ENCODE assay signal across 11 mouse cellular contexts in genomic region chr11:21061431-21061830, GRCm38 (mm10). TPM values are rescaled to one million over a fixed set of nuclear protein-coding genes. Genes with fewer than 3 reads are reported as not detected.
A peak's percentile ranks its signal among the peaks of the same experiment; 100 is the strongest.
DNase-seq lines count a peak whose midpoint lies in the region; ATAC-seq and TF ChIP-seq lines count a peak whose summit lies in the region.
"Had no signal": no experiment of that assay in that cellular context is flagged by ENCODE, and none has a peak within 500 bp of the region (broad histone marks: within the 10 kb centered on the region; RNA-seq: fewer than 3 reads in every experiment).

No protein-coding gene starts in this region.

- H3K4me1 ChIP-seq in liver, postnatal 0 days (ENCODE audit: insufficient read depth): no peaks in the 10 kb centered on the region
- H3K4me1 ChIP-seq: limb, embryonic 10.5 days had no signal

- ATAC-seq in liver, postnatal 0 days: no peak

- H3K4me2 ChIP-seq in liver, postnatal 0 days (ENCODE audit: low read depth, low read length): no peak overlapping the region
- H3K4me2 ChIP-seq: lung, embryonic 15.5 days had no signal

- H3K4me3 ChIP-seq in gastrocnemius, adult 2 months: no peak overlapping the region
- H3K4me3 ChIP-seq in liver, postnatal 0 days (ENCODE audit: low read depth, low read length): no peak overlapping the region
- H3K4me3 ChIP-seq: limb, embryonic 10.5 days; lung, embryonic 15.5 days had no signal

- intact Hi-C loops in gastrocnemius, adult 2 months (cut with DNase I): no loop called here
- intact Hi-C loops in left cerebral cortex, postnatal 36 days (cut with DNase I): no loop called here

- H3K27ac ChIP-seq in gastrocnemius, adult 2 months: peak overlapping the region; percentile 66
- no peak overlapping the region for H3K27ac ChIP-seq in liver, postnatal 0 days (ENCODE audit: low read depth)
- H3K27ac ChIP-seq: limb, embryonic 10.5 days; lung, embryonic 15.5 days had no signal

- no peak for TF ChIP-seq CTCF in gastrocnemius, adult 2 months (IDR thresholded peaks at IDR 0.05)
- TF ChIP-seq CTCF in liver, postnatal 0 days (IDR thresholded peaks at IDR 0.05; ENCODE audit: low read depth): no peak

- H3K36me3 ChIP-seq in liver, postnatal 0 days (replicated peaks; ENCODE audit: insufficient read depth, low read length): no peaks in the 10 kb centered on the region
- H3K36me3 ChIP-seq: limb, embryonic 10.5 days; lung, embryonic 15.5 days had no signal

- WGBS in liver, postnatal 0 days (ENCODE audit: insufficient replicate concordance): 80% methylated on average over 8 of the region's 8 CpGs

- peak; percentile 30 for DNase-seq in gastrocnemius, adult 2 months
- no peak for DNase-seq in gastrocnemius, adult 8-10 months (ENCODE audit: low spot score in 2 of 2)
- DNase-seq in left cerebral cortex, postnatal 36 days (ENCODE audit: low spot score in 2 of 2): peak; percentile 11 to 17
- DNase-seq in left cerebral cortex, adult 11 months (ENCODE audit: low spot score): no peak
- peak; percentile 19 for DNase-seq in heart, postnatal 4 days
- DNase-seq in lung, postnatal 4 days: peak; percentile 46 to 76
- no peak for DNase-seq in liver, postnatal 0 days
- DNase-seq: adrenal gland, postnatal 25 days; thymus, postnatal 4 days had no signal

- no peaks in the 10 kb centered on the region for H3K27me3 ChIP-seq in liver, postnatal 0 days (ENCODE audit: insufficient read depth, low read length)
- H3K27me3 ChIP-seq: lung, embryonic 15.5 days had no signal

- H3K9me3 ChIP-seq in liver, postnatal 0 days (ENCODE audit: low read length): no peaks in the 10 kb centered on the region
- H3K9me3 ChIP-seq: limb, embryonic 10.5 days; lung, embryonic 15.5 days had no signal

- no peak for TF ChIP-seq EP300 in liver, postnatal 0 days (IDR thresholded peaks at IDR 0.05; ENCODE audit: low read depth)

- H3K9ac ChIP-seq in liver, postnatal 0 days (replicated peaks): no peak overlapping the region
- H3K9ac ChIP-seq: lung, embryonic 15.5 days had no signal

RNA-seq across cellular contexts. Expression of gene Peli1, which starts 29.7 kb away (rescaled TPM):
- 10 to 100 TPM; 12.0 to 12.1 TPM for total RNA-seq in gastrocnemius, adult 2 months (2021)
- 10 to 100 TPM; 10.1 to 12.5 (median 10.9) TPM for total RNA-seq in gastrocnemius, adult 8-10 months (2022)
- 10 to 100 TPM; 38.5 to 47.0 TPM for total RNA-seq in left cerebral cortex, postnatal 36 days (2021)
- total RNA-seq in heart, postnatal 4 days (2021): 10 to 100 TPM; 23.4 to 25.0 TPM
- polyA plus RNA-seq in liver, postnatal 0 days (2015; fragmentation: Nextera tagmentation; extraction: Ambion mirVana): 9.8 and 10.5 TPM in 2 replicates

Comparison
In these comparisons a context has a peak if more than half of its experiments do, and no peak if none do; other contexts are left out.
1. DNase-seq: peak in gastrocnemius, adult 2 months (single experiment), left cerebral cortex, postnatal 36 days (2 of 2), heart, postnatal 4 days (single experiment) and lung, postnatal 4 days (2 of 2); none in gastrocnemius, adult 8-10 months (0 of 2), left cerebral cortex, adult 11 months (single experiment) and liver, postnatal 0 days (single experiment).